Mouse (Mus musculus) lung, postnatal 0 days (tissue): ENCODE measurements around the gene Ctse. TPM values are rescaled to one million over a fixed set of nuclear protein-coding genes. Genes with fewer than 3 reads are reported as not detected.

Experiments
- ATAC-seq: fragments of 200-750 bp; cut with Nextera tagmentation; 2 replicates; pipeline ENCODE4 v1.8.0; 2017; ENCODE audit warnings: moderate library complexity
- DNase-seq: peaks from one replicate; pipeline ENCODE4 v3.0.0-alpha.2; 2016; ENCODE audit warnings: low spot score
- H3K27ac ChIP-seq: fragments of 300-500 bp; sonication (generic); 2 replicates; pipeline ENCODE4 v1.5.1; 2014; ENCODE audit warnings: antibody characterized with exemption, mild to moderate bottlenecking, low read length, mixed read lengths
- H3K27me3 ChIP-seq: fragments of 300-500 bp; sonication (generic); replicated peaks from 2 replicates; pipeline ENCODE4 v1.6.1; 2014; ENCODE audit warnings: low read length, mixed read lengths; ENCODE audit not compliant: insufficient read depth
- H3K36me3 ChIP-seq: fragments of 300-500 bp; sonication (generic); 2 replicates; pipeline ENCODE4 v1.6.1; 2014; ENCODE audit warnings: low read length, mixed read lengths; ENCODE audit not compliant: insufficient read depth
- H3K4me1 ChIP-seq: fragments of 300-500 bp; sonication (generic); 2 replicates; pipeline ENCODE4 v1.6.1; 2014; ENCODE audit warnings: antibody characterized with exemption, low read depth, low read length, mixed read lengths; ENCODE audit not compliant: insufficient read depth
- H3K4me2 ChIP-seq: fragments of 300-500 bp; sonication (generic); replicated peaks from 2 replicates; pipeline ENCODE4 v1.6.1; 2014; ENCODE audit warnings: low read depth, mild to moderate bottlenecking, low read length, moderate library complexity, mixed read lengths
- H3K4me3 ChIP-seq: fragments of 300-500 bp; sonication (generic); 2 replicates; pipeline ENCODE4 v1.5.1; 2014; ENCODE audit warnings: low read depth, low read length
- H3K9ac ChIP-seq: fragments of 300-500 bp; sonication (generic); replicated peaks from 2 replicates; pipeline ENCODE4 v1.6.1; 2014; ENCODE audit warnings: low read depth, mild to moderate bottlenecking
- H3K9me3 ChIP-seq: fragments of 300-500 bp; sonication (generic); 2 replicates; pipeline ENCODE4 v1.6.1; 2016; ENCODE audit warnings: low read length, mixed read lengths
- CTCF ChIP-seq: IDR thresholded peaks from 2 replicates; pipeline ENCODE4 v1.5.1; 2016; ENCODE audit warnings: antibody characterized with exemption, mild to moderate bottlenecking
- EP300 ChIP-seq: IDR thresholded peaks from 2 replicates; pipeline ENCODE4 v1.6.1; 2016; ENCODE audit warnings: antibody characterized with exemption, mild to moderate bottlenecking, control low read depth
- WGBS: fragments of 180-500 bp; shearing (Covaris S2); extraction: QIAGEN DNeasy Blood & Tissue Kit; methylation state at CpG from one replicate; pipeline ENCODE4 v1.1.7; 2014; 5-methylcytosine and 5-hydroxymethylcytosine counted together
- polyA plus RNA-seq: library from polyadenylated mRNA; unstranded; fragments of >200 nt; fragmentation: Nextera tagmentation; extraction: Ambion mirVana; gene quantifications from 2 replicates; pipeline ENCODE4 v1.2.1, GENCODE M21; 2015

Gene Ctse
- polyA plus RNA-seq, 1 experiment from 2014 or later, result 1.1 TPM

GRCm38 (mm10) chr1:131671113-131671512 lies 33.0 kb downstream of the Ctse start:
- Histone ChIP-seq H3K4me2 (no peak overlapping the region), H3K9me3 (no peaks in the 10 kb centered on the region), H3K9ac (no peak overlapping the region), H3K36me3 (no peaks in the 10 kb centered on the region), H3K27ac (no peak overlapping the region), H3K27me3 (no peaks in the 10 kb centered on the region), H3K4me3 (no peak overlapping the region), H3K4me1 (no peaks in the 10 kb centered on the region)
- DNase-seq, result no peak
- WGBS, result 87% methylated on average over 8 of the region's 8 CpGs
- TF ChIP-seq CTCF (no peak), EP300 (no peak)
- ATAC-seq, result no peak

GRCm38 (mm10) chr1:131672361-131672760 lies 34.3 kb downstream of the Ctse start:
- Histone ChIP-seq H3K4me1 (no peaks in the 10 kb centered on the region), H3K36me3 (no peaks in the 10 kb centered on the region), H3K9ac (no peak overlapping the region), H3K27me3 (no peaks in the 10 kb centered on the region), H3K4me2 (no peak overlapping the region), H3K9me3 (no peaks in the 10 kb centered on the region), H3K4me3 (no peak overlapping the region), H3K27ac (no peak overlapping the region)
- WGBS, result 62% methylated on average over 7 of the region's 7 CpGs
- no peak for TF ChIP-seq CTCF
- no peak for TF ChIP-seq EP300
- no peak for DNase-seq
- no peak for ATAC-seq

- WGBS, result 56% methylated on average over 5 of the region's 5 CpGs
Measured at GRCm38 (mm10) chr1:131679644-131680043, 41.5 kb downstream of the Ctse start.

GRCm38 (mm10) chr1:131687739-131688138 lies 49.6 kb downstream of the Ctse start:
- Histone ChIP-seq H3K27ac (no peak overlapping the region), H3K9ac (no peak overlapping the region), H3K4me2 (no peak overlapping the region), H3K27me3 (no peaks in the 10 kb centered on the region), H3K4me3 (no peak overlapping the region), H3K4me1 (no peaks in the 10 kb centered on the region), H3K36me3 (no peaks in the 10 kb centered on the region), H3K9me3 (no peaks in the 10 kb centered on the region)
- ATAC-seq (no peak), DNase-seq (no peak)
- WGBS, result 96% methylated on average over 2 of the region's 2 CpGs
- TF ChIP-seq EP300 (no peak), CTCF (no peak)

More at GRCm38 (mm10) chr1:131679644-131680043, 41.5 kb downstream of the Ctse start:
- H3K27ac ChIP-seq, result no peak overlapping the region
- TF ChIP-seq CTCF (no peak), EP300 (no peak)
- no peaks in the 10 kb centered on the region for H3K9me3 ChIP-seq
- no peaks in the 10 kb centered on the region for H3K27me3 ChIP-seq
- no peak overlapping the region for H3K4me3 ChIP-seq
- no peak for ATAC-seq
- no peak overlapping the region for H3K9ac ChIP-seq
- no peak for DNase-seq
- no peaks in the 10 kb centered on the region for H3K36me3 ChIP-seq
- no peak overlapping the region for H3K4me2 ChIP-seq
- H3K4me1 ChIP-seq, result no peaks in the 10 kb centered on the region

- Histone ChIP-seq H3K4me2 (no peak within 1 kb of the TSS), H3K9ac (no peak within 1 kb of the TSS), H3K4me1 (no peaks in the 10 kb centered on the region), H3K27ac (no peak within 1 kb of the TSS), H3K36me3 (no peaks in the 10 kb centered on the region), H3K4me3 (no peak within 1 kb of the TSS), H3K27me3 (no peaks in the 10 kb centered on the region), H3K9me3 (no peaks in the 10 kb centered on the region)
- 38% methylated on average over 8 of the region's 8 CpGs for WGBS
- 0 out of 2 replicates have a peak, but pooled peaks have one; percentile 44 for ATAC-seq
- DNase-seq, result peak; percentile 47
- TF ChIP-seq EP300 (no peak), CTCF (no peak)
Measured at GRCm38 (mm10) chr1:131688475-131688874, 50.4 kb downstream of the Ctse start, which contains the start of gene Rab7b. Gene Rab7b, plus strand, starts transcription at chr1:131688695.

GRCm38 (mm10) chr1:131689016-131689415 lies 50.9 kb downstream of the Ctse start:
- H3K4me3 ChIP-seq, result no peak overlapping the region

GRCm38 (mm10) chr1:131689899-131690298 lies 51.8 kb downstream of the Ctse start:
- H3K27ac ChIP-seq, result no peak overlapping the region
- no peak for DNase-seq
- no peak overlapping the region for H3K4me3 ChIP-seq
- no peak overlapping the region for H3K4me2 ChIP-seq
- H3K36me3 ChIP-seq, result no peaks in the 10 kb centered on the region
- 89% methylated on average over 5 of the region's 5 CpGs for WGBS
- no peaks in the 10 kb centered on the region for H3K27me3 ChIP-seq
- no peaks in the 10 kb centered on the region for H3K9me3 ChIP-seq
- H3K4me1 ChIP-seq, result no peaks in the 10 kb centered on the region
- no peak for ATAC-seq
- no peak for TF ChIP-seq CTCF
- TF ChIP-seq EP300, result no peak
- no peak overlapping the region for H3K9ac ChIP-seq

More at GRCm38 (mm10) chr1:131689016-131689415, 50.9 kb downstream of the Ctse start:
- no peak overlapping the region for H3K9ac ChIP-seq
- H3K27me3 ChIP-seq, result no peaks in the 10 kb centered on the region
- no peak for TF ChIP-seq EP300
- no peak for TF ChIP-seq CTCF
- H3K4me1 ChIP-seq, result no peaks in the 10 kb centered on the region
- 84% methylated on average over 3 of the region's 3 CpGs for whole genome bisulfite sequencing
- H3K36me3 ChIP-seq, result no peaks in the 10 kb centered on the region
- ATAC-seq, result no peak
- DNase-seq, result no peak
- no peak overlapping the region for H3K4me2 ChIP-seq
- H3K9me3 ChIP-seq, result no peaks in the 10 kb centered on the region
- H3K27ac ChIP-seq, result no peak overlapping the region
